Mouse (Mus musculus) embryonic facial prominence, embryonic 14.5 days (tissue): ENCODE measurements around the gene Gnat2. TPM values are rescaled to one million over a fixed set of nuclear protein-coding genes. Genes with fewer than 3 reads are reported as not detected.
A peak's percentile ranks its signal among the peaks of the same experiment; 100 is the strongest.

ENCODE experiments used
- ATAC-seq: fragments of 200-750 bp; cut with Nextera tagmentation; 2 replicates; pipeline ENCODE4 v1.8.0; 2017; ENCODE audit warnings: low read depth, moderate number of reproducible peaks, moderate TSS enrichment
- DNase-seq: peaks from one replicate; pipeline ENCODE4 v3.0.0-alpha.2; 2015; ENCODE audit warnings: low spot score
- H3K27ac ChIP-seq: fragments of 300-500 bp; sonication (generic); replicated peaks from 2 replicates; pipeline ENCODE4 v1.5.1; 2014; ENCODE audit warnings: low read depth, mild to moderate bottlenecking, low read length, moderate library complexity
- H3K27me3 ChIP-seq: fragments of 300-500 bp; sonication (generic); replicated peaks from 2 replicates; pipeline ENCODE4 v1.6.1; 2014; ENCODE audit warnings: low read length; ENCODE audit not compliant: control insufficient read depth, insufficient read depth
- H3K36me3 ChIP-seq: fragments of 300-500 bp; sonication (generic); 2 replicates; pipeline ENCODE4 v1.6.1; 2014; ENCODE audit warnings: low read length, mixed read lengths; ENCODE audit not compliant: control insufficient read depth, insufficient read depth
- H3K4me1 ChIP-seq: fragments of 300-500 bp; sonication (generic); 2 replicates; pipeline ENCODE4 v1.6.1; 2014; ENCODE audit warnings: antibody characterized with exemption, low read length; ENCODE audit not compliant: control insufficient read depth, insufficient read depth
- H3K4me2 ChIP-seq: fragments of 300-500 bp; sonication (generic); 2 replicates; pipeline ENCODE4 v1.6.1; 2014; ENCODE audit warnings: low read depth, mild to moderate bottlenecking, low read length, moderate library complexity, mixed read lengths
- H3K4me3 ChIP-seq: fragments of 300-500 bp; sonication (generic); 2 replicates; pipeline ENCODE4 v1.5.1; 2014; ENCODE audit warnings: low read depth, mild to moderate bottlenecking, low read length
- H3K9ac ChIP-seq: fragments of 300-500 bp; sonication (generic); 2 replicates; pipeline ENCODE4 v1.6.1; 2014; ENCODE audit warnings: low read depth, mild to moderate bottlenecking, low read length, moderate library complexity, mixed read lengths
- H3K9me3 ChIP-seq: fragments of 300-500 bp; sonication (generic); 2 replicates; pipeline ENCODE4 v1.6.1; 2016; ENCODE audit warnings: low read length; ENCODE audit not compliant: control insufficient read depth
- WGBS: fragments of 180-500 bp; shearing (Covaris S2); extraction: QIAGEN DNeasy Blood & Tissue Kit; methylation state at CpG from one replicate; pipeline ENCODE4 v1.1.7; 2014; 5-methylcytosine and 5-hydroxymethylcytosine counted together
- polyA plus RNA-seq: library from polyadenylated mRNA; unstranded; fragments of >200 nt; fragmentation: Nextera tagmentation; extraction: Ambion mirVana; gene quantifications from 2 replicates; pipeline ENCODE4 v1.2.1, GENCODE M21; 2014

Gene Gnat2
- 0.35 and 0.53 TPM in 2 replicates for polyA plus RNA-seq

GRCm38 (mm10) chr3:108092536-108093115 lies at the start of gene Gnat2:
Gene Gnat2 (plus strand): TSS chr3:108092789.
- no peak within 1 kb of the TSS for H3K4me2 ChIP-seq
- no peaks in the 10 kb centered on the region for H3K36me3 ChIP-seq
- H3K27ac ChIP-seq: no peak within 1 kb of the TSS
- no peaks in the 10 kb centered on the region for H3K9me3 ChIP-seq
- peaks cover 15% of the 10 kb centered on the region for H3K4me1 ChIP-seq
- DNase-seq: no peak
- WGBS: 70% methylated on average over 15 of the region's 15 CpGs
- no peak for ATAC-seq
- no peak within 1 kb of the TSS for H3K4me3 ChIP-seq
- no peak within 1 kb of the TSS for H3K9ac ChIP-seq
- no peaks in the 10 kb centered on the region for H3K27me3 ChIP-seq

GRCm38 (mm10) chr3:108044394-108045140 lies 48.0 kb upstream of the Gnat2 start, which contains the start of gene Gstm4:
Gene Gstm4 (minus strand): TSS chr3:108044894.
- peak; percentile 93 for DNase-seq
- H3K27me3 ChIP-seq: no peaks in the 10 kb centered on the region
- peak within 1 kb of the TSS; percentile 49 for H3K27ac ChIP-seq
- H3K4me2 ChIP-seq: peak within 1 kb of the TSS; percentile 92
- H3K4me1 ChIP-seq: peaks cover 11% of the 10 kb centered on the region
- no peaks in the 10 kb centered on the region for H3K9me3 ChIP-seq
- H3K4me3 ChIP-seq: peak within 1 kb of the TSS; percentile 57
- peak; percentile 96 for ATAC-seq
- H3K36me3 ChIP-seq: no peaks in the 10 kb centered on the region
- WGBS: 6% methylated on average over 27 of the region's 29 CpGs
- H3K9ac ChIP-seq: peak within 1 kb of the TSS; percentile 69

- DNase-seq (no peak), ATAC-seq (no peak)
Measured at GRCm38 (mm10) chr3:108046944-108047655, 45.5 kb upstream of the Gnat2 start.

GRCm38 (mm10) chr3:108048306-108048705 lies 44.3 kb upstream of the Gnat2 start:
- 64% methylated on average over 3 of the region's 3 CpGs for WGBS
- Histone ChIP-seq H3K9ac (no peak overlapping the region), H3K9me3 (no peaks in the 10 kb centered on the region), H3K27me3 (no peaks in the 10 kb centered on the region), H3K4me3 (no peak overlapping the region), H3K27ac (no peak overlapping the region), H3K36me3 (no peaks in the 10 kb centered on the region), H3K4me1 (peaks cover 11% of the 10 kb centered on the region), H3K4me2 (no peak overlapping the region)
- DNase-seq (no peak), ATAC-seq (no peak)

More at GRCm38 (mm10) chr3:108046944-108047655, 45.5 kb upstream of the Gnat2 start:
- 85% methylated on average over 2 of the region's 2 CpGs for WGBS
- H3K27me3 ChIP-seq: no peaks in the 10 kb centered on the region
- H3K4me1 ChIP-seq: peaks cover 11% of the 10 kb centered on the region
- no peak overlapping the region for H3K27ac ChIP-seq
- no peak overlapping the region for H3K4me3 ChIP-seq
- H3K9ac ChIP-seq: no peak overlapping the region
- H3K36me3 ChIP-seq: no peaks in the 10 kb centered on the region
- no peaks in the 10 kb centered on the region for H3K9me3 ChIP-seq
- no peak overlapping the region for H3K4me2 ChIP-seq

GRCm38 (mm10) chr3:108050493-108050892 lies 42.1 kb upstream of the Gnat2 start:
- no peaks in the 10 kb centered on the region for H3K36me3 ChIP-seq
- no peaks in the 10 kb centered on the region for H3K27me3 ChIP-seq
- H3K27ac ChIP-seq: no peak overlapping the region
- 93% methylated on average over 5 of the region's 5 CpGs for WGBS
- H3K4me3 ChIP-seq: no peak overlapping the region
- no peak overlapping the region for H3K9ac ChIP-seq
- H3K9me3 ChIP-seq: no peaks in the 10 kb centered on the region
- DNase-seq (no peak), ATAC-seq (no peak)
- H3K4me1 ChIP-seq: no peaks in the 10 kb centered on the region
- no peak overlapping the region for H3K4me2 ChIP-seq

- Histone ChIP-seq H3K36me3 (no peaks in the 10 kb centered on the region), H3K27me3 (no peaks in the 10 kb centered on the region), H3K4me2 (peak overlapping the region; percentile 38; the same call in 1 of the 2 replicates), H3K4me1 (no peaks in the 10 kb centered on the region), H3K9me3 (no peaks in the 10 kb centered on the region), H3K9ac (0 out of 2 replicates have a peak overlapping the region, but pooled peaks have one; percentile 25), H3K27ac (no peak overlapping the region), H3K4me3 (no peak overlapping the region)
- WGBS: 27% methylated on average over 7 of the region's 7 CpGs
- DNase-seq: peak; percentile 87
- ATAC-seq: no peak
Measured at GRCm38 (mm10) chr3:108061420-108061819, 31.2 kb upstream of the Gnat2 start.

- H3K36me3 ChIP-seq: no peaks in the 10 kb centered on the region
- H3K4me2 ChIP-seq: no peak overlapping the region
- no peaks in the 10 kb centered on the region for H3K9me3 ChIP-seq
- H3K4me3 ChIP-seq: no peak overlapping the region
- no peak overlapping the region for H3K27ac ChIP-seq
- DNase-seq: no peak
- ATAC-seq: no peak
- H3K27me3 ChIP-seq: no peaks in the 10 kb centered on the region
- no peak overlapping the region for H3K9ac ChIP-seq
- WGBS: 80% methylated on average over 8 of the region's 8 CpGs
- no peaks in the 10 kb centered on the region for H3K4me1 ChIP-seq
Measured at GRCm38 (mm10) chr3:108062648-108063047, 29.9 kb upstream of the Gnat2 start.

GRCm38 (mm10) chr3:108064672-108065071 lies 27.9 kb upstream of the Gnat2 start:
- DNase-seq (no peak), ATAC-seq (no peak)
- no peak overlapping the region for H3K27ac ChIP-seq
- H3K9ac ChIP-seq: no peak overlapping the region
- H3K36me3 ChIP-seq: no peaks in the 10 kb centered on the region
- no peaks in the 10 kb centered on the region for H3K9me3 ChIP-seq
- no peak overlapping the region for H3K4me3 ChIP-seq
- H3K4me1 ChIP-seq: no peaks in the 10 kb centered on the region
- WGBS: 54% methylated on average over 4 of the region's 4 CpGs
- H3K27me3 ChIP-seq: no peaks in the 10 kb centered on the region
- no peak overlapping the region for H3K4me2 ChIP-seq
